Mouse (Mus musculus) inflammation-experienced regulatory T-cells, adult 6 months (primary cell): Measurements from ENCODE around the gene Sh2b3. TPM values are rescaled to one million over a fixed set of nuclear protein-coding genes. Genes with fewer than 3 reads are reported as not detected.

ENCODE experiments used
- ATAC-seq: one replicate; pipeline ENCODE4 v1.8.0; 2017
- polyA plus RNA-seq, 3 experiments: library from polyadenylated mRNA; unstranded; fragments of 100-300 nt; shearing (Covaris generic); gene quantifications; one replicate each; pipeline ENCODE4 v1.2.1; 2017

Gene Sh2b3
- polyA plus RNA-seq, 3 experiments from 2014 or later: 4.6 to 15.4 (median 13.6) TPM

- no peak for ATAC-seq
Measured at GRCm38 (mm10) chr5:121783862-121784500, 53.5 kb downstream of the Sh2b3 start.

GRCm38 (mm10) chr5:121782467-121782866 is 55.0 kb downstream of the Sh2b3 start:
- no peak for ATAC-seq

GRCm38 (mm10) chr5:121780180-121780579 is 57.3 kb downstream of the Sh2b3 start:
- no peak for ATAC-seq

GRCm38 (mm10) chr5:121778485-121779119 is 58.8 kb downstream of the Sh2b3 start:
- ATAC-seq: no peak

GRCm38 (mm10) chr5:121771611-121772010 is 65.8 kb downstream of the Sh2b3 start:
- ATAC-seq: no peak

GRCm38 (mm10) chr5:121769827-121770226 is 67.6 kb downstream of the Sh2b3 start:
- no peak for ATAC-seq

GRCm38 (mm10) chr5:121767564-121767963 is 69.9 kb downstream of the Sh2b3 start:
- ATAC-seq: no peak

GRCm38 (mm10) chr5:121766038-121766773 is 71.2 kb downstream of the Sh2b3 start:
- ATAC-seq: no peak

Other genes starting within 250 kb of the Sh2b3 start
- 10 to 100 TPM in 1 of 3 experiments, 1 to 10 TPM in 2; 4.5 to 11.7 (median 6.0) TPM for gene Aldh2, start 243.8 kb downstream of the Sh2b3 start, polyA plus RNA-seq
- 1 to 10 TPM; 1.3 to 3.3 (median 1.7) TPM for gene Acad12, start 218.7 kb downstream of the Sh2b3 start, polyA plus RNA-seq
- 1 to 10 TPM in 2 of 3 experiments, under 1 TPM in 1; 0.93 to 5.7 (median 5.6) TPM for gene Acad10, start 177.1 kb downstream of the Sh2b3 start, polyA plus RNA-seq
- gene Brap, start 177.1 kb downstream of the Sh2b3 start, polyA plus RNA-seq: 10 to 100 TPM in 2 of 3 experiments, 1 to 10 TPM in 1; 9.6 to 14.4 (median 13.5) TPM
- gene Atxn2, start 126.3 kb downstream of the Sh2b3 start, polyA plus RNA-seq: 10 to 100 TPM; 18.4 to 48.0 (median 35.1) TPM
- gene Pheta1, start 11.3 kb upstream of the Sh2b3 start, polyA plus RNA-seq: 1 to 10 TPM in 2 of 3 experiments, under 1 TPM in 1; 0.25 to 1.5 (median 1.0) TPM
- gene Cux2, start 212.5 kb upstream of the Sh2b3 start, polyA plus RNA-seq: under 1 TPM in 1 of 3 experiments, not detected in 2; 0.09 TPM